Mouse (Mus musculus): ENCODE measurements at regions not wholly inside any gene's neighbourhood (a gene's known extent, or its start where the extent isn't known, plus 50 kb on each side); places are given as distances from the start of the nearest gene placed in this dataset.
A peak's percentile ranks its signal among the peaks of the same experiment; 100 is the strongest.

- peak; percentile 18 for DNase-seq
These were observed 1302.8 kb upstream of the Tyrp1 start for GRCm38 (mm10) chr4:79530968-79531620.

GRCm38 (mm10) chr4:79531769-79532168, 1302.2 kb upstream of the Tyrp1 start:
- DNase-seq = peak; percentile 3

- DNase-seq = peak; percentile 76
These were observed 1301.4 kb upstream of the Tyrp1 start for GRCm38 (mm10) chr4:79532420-79533066.

- DNase-seq = no peak
These were observed 1288.5 kb upstream of the Tyrp1 start for GRCm38 (mm10) chr4:79545461-79545860.
